Mouse (Mus musculus) liver, adult 2 months (tissue): ENCODE results near the gene Fbxw7. TPM values are rescaled to one million over a fixed set of nuclear protein-coding genes. Genes with fewer than 3 reads are reported as not detected.
A peak's percentile ranks its signal among the peaks of the same experiment; 100 is the strongest.

ENCODE experiments used
- DNase-seq: peaks from one replicate; pipeline ENCODE4 v3.0.0-alpha.2; 2011; ENCODE audit warnings: low read depth, low spot score; ENCODE audit errors: extremely low read depth
- H3K27ac ChIP-seq: fragments of 200-500 bp; replicated peaks from 2 replicates; pipeline ENCODE4 v1.5.1; 2012; ENCODE audit warnings: low read depth, mild to moderate bottlenecking, control low read depth, inconsistent platforms, low read length; ENCODE audit not compliant: insufficient read depth
- H3K27me3 ChIP-seq: fragments of 200-500 bp; 2 replicates; pipeline ENCODE4 v1.6.1; 2012; ENCODE audit warnings: mild to moderate bottlenecking, moderate library complexity, low read length, inconsistent platforms; ENCODE audit not compliant: control insufficient read depth, insufficient read depth
- H3K36me3 ChIP-seq: fragments of 200-500 bp; 2 replicates; pipeline ENCODE4 v1.6.1; 2012; ENCODE audit warnings: low read length, inconsistent platforms; ENCODE audit not compliant: control insufficient read depth, insufficient read depth
- H3K4me1 ChIP-seq: fragments of 200-500 bp; 2 replicates; pipeline ENCODE4 v1.6.1; 2011; ENCODE audit warnings: low read length; ENCODE audit not compliant: control insufficient read depth, insufficient read depth
- H3K4me3 ChIP-seq: fragments of 200-500 bp; 2 replicates; pipeline ENCODE4 v1.5.1; 2011; ENCODE audit warnings: low read depth, mild to moderate bottlenecking, control low read depth, low read length, moderate library complexity; ENCODE audit not compliant: insufficient read depth
- H3K79me2 ChIP-seq: fragments of 200-500 bp; 2 replicates; pipeline ENCODE4 v1.6.1; 2012; ENCODE audit warnings: inconsistent platforms, mild to moderate bottlenecking, low read length, moderate library complexity; ENCODE audit not compliant: control insufficient read depth, insufficient read depth
- H3K9ac ChIP-seq: fragments of 200-500 bp; 2 replicates; pipeline ENCODE4 v1.6.1; 2012; ENCODE audit warnings: low read depth, mild to moderate bottlenecking, control low read depth, inconsistent platforms, low read length
- CTCF ChIP-seq: fragments of 200-500 bp; IDR thresholded peaks from 2 replicates; pipeline ENCODE4 v1.5.1; 2011; ENCODE audit warnings: low read depth, low read length, control low read depth
- POLR2A ChIP-seq: fragments of 200-500 bp; IDR thresholded peaks from 2 replicates; pipeline ENCODE4 v1.6.1; 2011; ENCODE audit warnings: low read length, control low read depth; ENCODE audit not compliant: insufficient read depth; ENCODE audit errors: extremely low read depth
- WGBS: fragments of 180-500 bp; shearing (Covaris S2); methylation state at CpG from one replicate; pipeline ENCODE4 v1.1.7; 2018; 5-methylcytosine and 5-hydroxymethylcytosine counted together
- polyA plus RNA-seq: library from polyadenylated mRNA; depleted of rRNA; stranded (reverse); fragments of >200 nt; gene quantifications from 2 replicates; pipeline ENCODE4 v1.2.3, GENCODE M21; 2012
- total RNA-seq: library from RNA; depleted of rRNA; stranded (reverse); fragments of >200 nt; gene quantifications from 2 replicates; pipeline ENCODE4 v1.2.3, GENCODE M21; 2014

Gene Fbxw7
- total and polyA plus RNA-seq, 2 experiments: 1.4 to 5.6 TPM

- WGBS: 74% methylated on average over 1 of the region's 1 CpGs
Observed at GRCm38 (mm10) chr3:84867991-84868390, 52.9 kb downstream of the Fbxw7 start.

GRCm38 (mm10) chr3:84870126-84870525, 55.1 kb downstream of the Fbxw7 start:
- Histone ChIP-seq H3K4me1 (peaks cover 6% of the 10 kb centered on the region), H3K79me2 (no peaks in the 10 kb centered on the region), H3K4me3 (no peak overlapping the region), H3K9ac (no peak overlapping the region), H3K27ac (no peak overlapping the region), H3K36me3 (no peaks in the 10 kb centered on the region), H3K27me3 (no peaks in the 10 kb centered on the region)
- no peak for DNase-seq
- TF ChIP-seq POLR2A (no peak), CTCF (no peak)

More at GRCm38 (mm10) chr3:84867991-84868390, 52.9 kb downstream of the Fbxw7 start:
- peaks cover 6% of the 10 kb centered on the region for H3K4me1 ChIP-seq
- no peak overlapping the region for H3K27ac ChIP-seq
- no peak overlapping the region for H3K9ac ChIP-seq
- H3K79me2 ChIP-seq: no peaks in the 10 kb centered on the region; the same call in 1 of the 2 replicates
- H3K27me3 ChIP-seq: no peaks in the 10 kb centered on the region
- H3K36me3 ChIP-seq: no peaks in the 10 kb centered on the region
- TF ChIP-seq POLR2A (no peak), CTCF (no peak)
- H3K4me3 ChIP-seq: no peak overlapping the region
- no peak for DNase-seq

GRCm38 (mm10) chr3:84875306-84875705, 60.2 kb downstream of the Fbxw7 start:
- WGBS: 92% methylated on average over 9 of the region's 9 CpGs
- Histone ChIP-seq H3K27ac (no peak overlapping the region), H3K79me2 (no peaks in the 10 kb centered on the region)

GRCm38 (mm10) chr3:84876211-84876610, 61.1 kb downstream of the Fbxw7 start:
- H3K79me2 ChIP-seq: no peaks in the 10 kb centered on the region
- H3K4me3 ChIP-seq: no peak overlapping the region
- no peaks in the 10 kb centered on the region for H3K36me3 ChIP-seq
- H3K9ac ChIP-seq: no peak overlapping the region
- TF ChIP-seq CTCF (no peak), POLR2A (no peak)
- no peaks in the 10 kb centered on the region for H3K27me3 ChIP-seq
- H3K4me1 ChIP-seq: no peaks in the 10 kb centered on the region
- no peak for DNase-seq
- WGBS: 48% methylated on average over 4 of the region's 4 CpGs
- H3K27ac ChIP-seq: no peak overlapping the region

More at GRCm38 (mm10) chr3:84875306-84875705, 60.2 kb downstream of the Fbxw7 start:
- TF ChIP-seq POLR2A (no peak), CTCF (no peak)
- Histone ChIP-seq H3K27me3 (no peaks in the 10 kb centered on the region), H3K4me3 (no peak overlapping the region), H3K9ac (no peak overlapping the region), H3K36me3 (no peaks in the 10 kb centered on the region), H3K4me1 (no peaks in the 10 kb centered on the region)
- DNase-seq: no peak

GRCm38 (mm10) chr3:84883817-84884483, 68.9 kb downstream of the Fbxw7 start:
- H3K9ac ChIP-seq: no peak overlapping the region
- H3K4me1 ChIP-seq: no peaks in the 10 kb centered on the region
- no peaks in the 10 kb centered on the region for H3K27me3 ChIP-seq
- no peak overlapping the region for H3K27ac ChIP-seq
- H3K4me3 ChIP-seq: no peak overlapping the region
- no peaks in the 10 kb centered on the region for H3K36me3 ChIP-seq
- no peaks in the 10 kb centered on the region for H3K79me2 ChIP-seq
- 60% methylated on average over 11 of the region's 11 CpGs for WGBS
- peak; percentile 27 for DNase-seq
- no peak for TF ChIP-seq POLR2A
- no peak for TF ChIP-seq CTCF

- TF ChIP-seq CTCF: no peak
- no peak for TF ChIP-seq POLR2A
- 65% methylated on average over 1 of the region's 1 CpGs for WGBS
- Histone ChIP-seq H3K79me2 (no peaks in the 10 kb centered on the region), H3K4me1 (no peaks in the 10 kb centered on the region), H3K27ac (no peak overlapping the region), H3K27me3 (no peaks in the 10 kb centered on the region), H3K4me3 (no peak overlapping the region), H3K36me3 (no peaks in the 10 kb centered on the region; the same call in 1 of the 2 replicates), H3K9ac (no peak overlapping the region)
- DNase-seq: peak; percentile 29
Observed at GRCm38 (mm10) chr3:84889648-84890047, 74.6 kb downstream of the Fbxw7 start.
